Comparison of ENCODE assay signal across 8 mouse cellular contexts in genomic region chr11:104590148-104590547, GRCm38 (mm10). TPM values are rescaled to one million over a fixed set of nuclear protein-coding genes. Genes with fewer than 3 reads are reported as not detected.
DNase-seq lines count a peak whose midpoint lies in the region; ATAC-seq lines count a peak whose summit lies in the region.

No protein-coding gene starts in this region.

- no peaks in the 10 kb centered on the region for H3K36me3 ChIP-seq in hindbrain, embryonic 15.5 days

- H3K4me1 ChIP-seq in hindbrain, embryonic 15.5 days (replicated peaks) = no peaks in the 10 kb centered on the region

- peak; percentile 76 for DNase-seq in cerebellum, adult 9-11 months
- peak; percentile 67 to 76 for DNase-seq in frontal cortex, postnatal 25 days (ENCODE audit: low spot score in 2 of 2)
- peak; percentile 52 to 78 for DNase-seq in layer of hippocampus, postnatal 25 days (ENCODE audit: extremely low spot score in 1 of 2, low spot score in 1 of 2)
- peak; percentile 88 for DNase-seq in lung, postnatal 14 days
- peak; percentile 77 for DNase-seq in right cerebral cortex, postnatal 14 days
- DNase-seq in yolk sac, embryonic 10.5 days (ENCODE audit: low spot score) = peak; percentile 75

- no peak overlapping the region for H3K9ac ChIP-seq in hindbrain, embryonic 15.5 days

- no peaks in the 10 kb centered on the region for H3K27me3 ChIP-seq in hindbrain, embryonic 15.5 days

- peak; percentile 88 for ATAC-seq in activated CD4-positive, CD25-positive, alpha-beta regulatory T cell, adult 4 months
- peak; percentile 61; the same call in 1 of the 2 replicates for ATAC-seq in hindbrain, embryonic 15.5 days (ENCODE audit: low FRiP score, low read depth)

- H3K4me3 ChIP-seq in hindbrain, embryonic 15.5 days = no peak overlapping the region

- 3% methylated on average over 8 of the region's 8 CpGs for WGBS in hindbrain, embryonic 15.5 days

- H3K9me3 ChIP-seq in hindbrain, embryonic 15.5 days = 0 out of 2 replicates have a peak, but pooled peaks cover 10% of the 10 kb centered on the region

- H3K27ac ChIP-seq in hindbrain, embryonic 15.5 days (replicated peaks) = no peak overlapping the region

- no peak overlapping the region for H3K4me2 ChIP-seq in hindbrain, embryonic 15.5 days

RNA-seq across cellular contexts. Expression of gene Itgb3, which starts 17.7 kb away (rescaled TPM):
- 10 to 100 TPM; 12.8 to 14.3 TPM for polyA plus RNA-seq in activated CD4-positive, CD25-positive, alpha-beta regulatory T cell, adult 4 months (2017; shearing (Covaris generic))
- polyA plus RNA-seq in hindbrain, embryonic 15.5 days (2015; fragmentation: Nextera tagmentation; extraction: Ambion mirVana) = 1.5 and 1.7 TPM in 2 replicates
- total RNA-seq in layer of hippocampus, postnatal 25 days (2021) = 1 to 10 TPM; 1.1 to 1.8 TPM

RNA-seq across cellular contexts. Expression of gene Myl4, which starts 39.7 kb away (rescaled TPM):
- polyA plus RNA-seq in activated CD4-positive, CD25-positive, alpha-beta regulatory T cell, adult 4 months (2017; shearing (Covaris generic)) = 10 to 100 TPM in 1 of 2 experiments, 1 to 10 TPM in 1; 8.4 to 12.0 TPM
- 2.8 and 5.1 TPM in 2 replicates for polyA plus RNA-seq in hindbrain, embryonic 15.5 days (2015; fragmentation: Nextera tagmentation; extraction: Ambion mirVana)
- total RNA-seq in layer of hippocampus, postnatal 25 days (2021) = 1 to 10 TPM; 2.3 to 3.9 TPM

RNA-seq across cellular contexts. Expression of gene Cdc27, which starts 39.7 kb away (rescaled TPM):
- 10 to 100 TPM; 18.3 to 21.7 TPM for polyA plus RNA-seq in activated CD4-positive, CD25-positive, alpha-beta regulatory T cell, adult 4 months (2017; shearing (Covaris generic))
- 34.2 and 39.9 TPM in 2 replicates for polyA plus RNA-seq in hindbrain, embryonic 15.5 days (2015; fragmentation: Nextera tagmentation; extraction: Ambion mirVana)
- total RNA-seq in layer of hippocampus, postnatal 25 days (2021) = 10 to 100 TPM; 58.1 to 63.2 TPM
